Mouse (Mus musculus) stomach, postnatal 0 days (tissue): Measurements from ENCODE around the gene Rasgef1b.

ENCODE experiments used
- CTCF ChIP-seq: IDR thresholded peaks from 2 replicates; pipeline ENCODE4 v1.5.1; 2016; ENCODE audit warnings: antibody characterized with exemption, low read depth, mild to moderate bottlenecking, moderate library complexity
- EP300 ChIP-seq: optimal IDR thresholded peaks from 2 replicates; pipeline ENCODE3; 2016; ENCODE audit warnings: antibody characterized with exemption

- no peak for TF ChIP-seq CTCF
- TF ChIP-seq EP300: no peak
These were observed 389.1 kb downstream of the Rasgef1b start for GRCm38 (mm10) chr5:99339790-99340189.
